Mouse (Mus musculus) embryonic stem cell, embryonic (primary cell): ENCODE measurements at regions not wholly inside any gene's neighbourhood (a gene's known extent, or its start where the extent isn't known, plus 50 kb on each side); places are given as distances from the start of the nearest gene placed in this dataset.

ENCODE experiments used
- CTCF ChIA-PET, 4 experiments: fragments of 300-600 bp in 2 of 4; fragments of 350-600 bp in 2 of 4; sonication (Branson Sonifier 250); formaldehyde crosslinking; loops; one replicate each; lab custom pipeline; 2022; ENCODE audit warnings: inconsistent platforms in 2 of 4; lab: Charles Lee
- POLR2A ChIA-PET, 4 experiments: fragments of 300-600 bp in 2 of 4; fragments of 350-600 bp in 2 of 4; sonication (Branson Sonifier 250); formaldehyde crosslinking; loops; one replicate each; lab custom pipeline; 2022; ENCODE audit warnings: antibody characterized with exemption in 4 of 4, inconsistent platforms in 1 of 4; lab: Charles Lee

DNA sequence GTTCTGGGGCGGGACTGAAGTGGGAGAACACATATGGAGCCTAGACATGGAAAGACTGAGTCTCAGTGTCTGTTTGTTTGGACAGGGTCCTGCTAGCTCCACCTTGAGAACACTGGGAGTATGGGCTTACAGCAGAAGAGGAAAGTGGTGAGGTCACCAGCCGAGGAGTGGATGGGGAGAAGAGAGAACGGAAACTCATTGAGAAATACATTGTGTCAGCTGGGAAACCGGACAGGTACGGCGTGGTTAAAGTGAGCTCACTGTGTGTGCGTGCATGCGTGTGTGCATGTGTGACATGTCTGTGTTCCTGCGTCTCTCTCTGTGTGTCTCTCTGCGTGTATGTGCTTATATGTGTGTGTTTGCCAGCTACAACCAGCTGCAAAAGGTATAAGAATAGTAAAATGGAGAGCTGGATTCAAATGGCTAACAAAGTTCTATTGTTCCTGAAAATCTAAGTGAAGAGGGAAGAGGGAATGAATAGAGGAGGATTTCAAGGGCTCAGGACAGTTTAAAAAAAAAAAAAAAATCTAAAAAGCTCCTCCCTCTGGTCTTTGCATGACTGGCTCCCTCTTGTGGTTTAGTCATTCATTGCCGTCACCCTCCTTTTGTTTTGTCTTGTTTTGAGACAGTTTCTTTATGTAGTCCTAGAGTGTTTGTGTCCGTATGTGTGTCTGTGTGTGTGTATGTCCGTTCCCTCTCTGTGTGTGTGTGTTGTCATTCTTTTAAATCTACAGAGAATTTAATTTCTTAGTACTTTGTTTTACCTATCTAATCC, 52.0 kb upstream of the Ak4 start:
- ChIA-PET CTCF (interaction anchor here (0.5 to 3.2 kb wide), 45 partner anchors 8 to 1727 kb away, joined by 3 to 38 read pairs (median 5); partner anchors contain the start of gene Ak4 (in 1 of the 4)), POLR2A (interaction anchor here (0.6 to 4.7 kb wide), 22 partner anchors 9 to 102 kb away, joined by 3 to 52 read pairs (median 5); partner anchors contain the start of genes Ak4 (in 1 of the 4) and Jak1 (in 1 of the 4))

GRCm38 (mm10) chr4:101365299-101365698, 53.8 kb upstream of the Ak4 start:
- CTCF ChIA-PET = interaction anchor here in 2 of 4 experiments (0.5 to 1.3 kb wide), 4 partner anchors 8 to 300 kb away, joined by 3 to 6 read pairs (median 4); no protein-coding TSS in a partner anchor
- POLR2A ChIA-PET = no interaction called here

DNA sequence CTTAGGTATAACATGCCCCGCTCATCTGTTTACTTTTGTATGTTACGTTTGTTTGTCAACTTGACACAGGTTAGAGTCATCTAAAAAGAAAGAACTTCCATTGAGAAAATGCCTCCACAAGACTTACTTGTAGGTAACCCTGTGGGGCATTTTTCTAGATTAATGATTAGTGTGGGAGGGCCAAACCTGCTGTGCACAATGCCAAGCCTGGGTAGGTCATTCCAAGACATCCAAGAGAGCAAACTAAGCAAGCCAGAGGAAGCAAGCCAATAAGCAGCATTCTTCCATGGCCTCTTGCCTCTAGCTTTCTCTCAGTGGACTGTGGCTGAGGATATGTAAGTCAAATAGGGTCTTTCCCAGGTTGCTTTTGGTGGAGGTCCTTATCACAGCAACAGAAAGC, 54.4 kb upstream of the Ak4 start:
- ChIA-PET POLR2A (interaction anchor here in 1 of 4 experiments (1.0 kb wide), 1 partner anchor 15 kb away, joined by 3 read pairs; no protein-coding TSS in a partner anchor), CTCF (interaction anchor here in 2 of 4 experiments (0.5 to 1.3 kb wide), 3 partner anchors 8 to 299 kb away, joined by 3 to 6 read pairs (median 4); no protein-coding TSS in a partner anchor)

DNA sequence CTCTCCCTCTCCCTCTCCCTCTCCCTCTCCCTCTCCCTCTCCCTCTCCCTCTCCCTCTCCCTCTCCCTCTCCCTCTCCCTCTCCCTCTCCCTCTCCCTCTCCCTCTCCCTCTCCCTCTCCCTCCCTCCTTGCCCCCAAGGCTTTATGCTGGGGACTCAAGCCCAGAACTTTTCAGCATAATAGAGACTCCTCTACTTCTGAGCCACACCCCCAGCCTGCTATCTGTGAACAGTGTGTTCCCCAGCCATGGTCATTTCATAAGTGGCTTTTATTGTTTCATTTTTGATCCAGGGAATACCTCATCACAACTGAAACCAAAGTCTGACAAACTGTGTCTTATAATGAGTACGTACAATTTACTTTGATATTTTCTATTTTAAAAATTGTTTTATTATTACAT, 55.8 kb upstream of the Ak4 start:
- CTCF ChIA-PET = interaction anchor here in 2 of 4 experiments (0.7 to 0.8 kb wide), 3 partner anchors 159 to 195 kb away, joined by 4 to 5 read pairs (median 4); no protein-coding TSS in a partner anchor
- POLR2A ChIA-PET = interaction anchor here in 1 of 4 experiments (1.1 kb wide), 1 partner anchor 9 kb away, joined by 3 read pairs; no protein-coding TSS in a partner anchor

- POLR2A ChIA-PET = interaction anchor here in 2 of 4 experiments (1.0 to 1.1 kb wide), 2 partner anchors 11 to 19 kb away, joined by 3 to 6 read pairs; no protein-coding TSS in a partner anchor
- CTCF ChIA-PET = interaction anchor here (0.6 to 1.2 kb wide), 8 partner anchors 12 to 633 kb away, joined by 3 to 7 read pairs (median 4); no protein-coding TSS in a partner anchor
These were observed 57.3 kb upstream of the Ak4 start for GRCm38 (mm10) chr4:101361779-101362178.

DNA sequence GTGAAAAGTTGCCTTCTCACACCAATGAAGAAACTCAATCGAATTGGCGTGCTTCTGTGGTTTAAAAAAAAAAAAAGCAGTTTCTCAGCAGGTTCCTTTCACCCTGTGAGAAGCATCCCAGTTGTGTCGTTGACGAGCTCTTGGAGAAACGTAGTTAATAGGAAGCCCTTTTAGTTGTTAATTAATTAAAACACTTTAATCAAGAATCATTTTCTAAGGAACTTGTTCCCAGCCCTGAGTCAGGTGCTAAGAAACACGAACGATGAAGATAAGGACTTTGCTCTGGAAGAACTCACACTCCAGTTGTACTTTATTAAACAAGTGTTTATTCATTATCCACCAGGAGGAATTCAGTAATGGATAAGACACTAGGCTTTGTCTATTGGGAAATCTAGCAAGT, 58.8 kb upstream of the Ak4 start:
- POLR2A ChIA-PET = interaction anchor here in 3 of 4 experiments (0.9 to 1.9 kb wide), 7 partner anchors 9 to 287 kb away, joined by 3 to 9 read pairs (median 6); partner anchors contain the start of gene Leprot (in 1 of the 3)
- CTCF ChIA-PET = interaction anchor here in 2 of 4 experiments (0.6 to 1.4 kb wide), 2 partner anchors 10 to 97 kb away, joined by 4 read pairs; no protein-coding TSS in a partner anchor

DNA sequence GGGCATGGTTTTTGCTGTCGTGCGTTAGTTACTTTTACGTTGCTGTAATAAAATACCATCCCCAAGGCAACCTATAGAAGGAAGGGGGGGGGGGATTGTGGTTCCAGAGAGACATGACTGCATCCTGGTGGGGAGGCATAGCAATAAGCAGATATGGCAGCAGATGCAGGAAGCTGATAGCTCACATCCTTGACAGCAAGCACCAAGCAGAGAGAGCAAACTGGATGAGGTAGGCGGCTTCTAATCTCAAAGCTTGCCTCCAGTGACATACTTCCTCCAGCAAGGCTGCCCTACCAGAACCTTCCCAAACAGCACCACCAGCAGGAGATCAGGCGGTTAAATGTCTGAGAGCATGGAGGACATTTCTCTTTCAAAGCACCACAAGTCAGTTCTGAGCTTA, 60.0 kb upstream of the Ak4 start:
- ChIA-PET POLR2A (interaction anchor here in 3 of 4 experiments (0.5 to 6.5 kb wide), 18 partner anchors 8 to 1617 kb away, joined by 3 to 52 read pairs (median 5); partner anchors contain the start of gene Leprot (in 2 of the 3)), CTCF (interaction anchor here (0.5 to 2.8 kb wide), 7 partner anchors 8 to 33 kb away, joined by 3 to 26 read pairs (median 4); no protein-coding TSS in a partner anchor)

GRCm38 (mm10) chr4:101358525-101358924, 60.6 kb upstream of the Ak4 start:
- POLR2A ChIA-PET = interaction anchor here (0.5 to 6.5 kb wide), 21 partner anchors 8 to 1325 kb away, joined by 3 to 52 read pairs (median 6); partner anchors contain the start of gene Leprot (in 2 of the 4)
- CTCF ChIA-PET = interaction anchor here in 3 of 4 experiments (0.9 to 2.8 kb wide), 5 partner anchors 9 to 34 kb away, joined by 3 to 26 read pairs (median 5); no protein-coding TSS in a partner anchor

- CTCF ChIA-PET = interaction anchor here in 3 of 4 experiments (1.0 to 2.8 kb wide), 5 partner anchors 8 to 10 kb away, joined by 3 to 26 read pairs (median 8); no protein-coding TSS in a partner anchor
- POLR2A ChIA-PET = interaction anchor here (0.8 to 6.5 kb wide), 41 partner anchors 8 to 552 kb away, joined by 3 to 52 read pairs (median 5); partner anchors contain the start of gene Leprot (in 2 of the 4)
These were observed 61.2 kb upstream of the Ak4 start for GRCm38 (mm10) chr4:101357923-101358322.

DNA sequence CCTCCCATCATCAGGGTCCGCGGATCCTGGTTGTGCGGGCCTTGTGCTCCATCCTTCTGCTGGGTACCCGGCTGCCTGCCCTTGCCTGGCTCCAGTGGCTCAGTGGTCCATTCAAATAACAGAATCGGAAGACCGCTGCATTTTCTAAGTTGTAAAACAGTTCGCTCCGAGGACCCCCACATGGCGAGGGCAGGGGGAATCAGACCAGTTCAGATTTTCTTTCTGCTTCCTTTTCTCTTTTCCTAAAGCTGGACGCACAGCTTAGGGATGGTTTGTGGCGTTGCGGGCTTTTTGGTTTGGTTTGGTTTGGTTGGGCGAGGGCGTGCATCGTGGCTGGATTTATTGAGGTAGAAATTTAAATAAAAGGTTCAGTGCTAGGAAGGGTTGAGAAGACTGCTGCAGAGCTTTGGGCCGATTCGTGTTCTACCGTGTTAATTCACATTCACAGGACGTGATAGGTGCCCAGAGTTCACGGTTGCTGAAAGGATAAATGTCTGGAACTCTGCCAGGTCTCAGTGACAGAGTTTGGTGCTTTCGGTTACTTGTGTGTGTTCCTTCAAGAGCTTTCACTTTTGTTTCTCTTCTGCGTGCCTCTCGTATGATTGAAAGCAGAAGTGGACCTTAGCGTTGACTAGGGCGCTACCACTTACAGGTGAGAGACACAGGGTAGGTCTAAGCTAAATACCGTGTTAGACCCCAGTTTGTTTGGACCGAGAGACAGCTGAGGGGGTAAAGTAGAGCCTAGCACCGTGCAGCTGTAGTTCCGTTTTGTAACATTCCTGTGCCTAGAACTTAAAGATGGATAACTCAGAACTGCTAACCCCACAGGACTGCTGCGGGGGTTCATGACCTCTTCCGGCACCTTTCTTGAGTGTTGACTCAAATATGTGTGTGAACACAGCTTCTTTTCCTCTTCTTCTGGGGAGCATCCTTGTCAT, 61.9 kb upstream of the Ak4 start:
- ChIA-PET POLR2A (interaction anchor here (0.5 to 6.5 kb wide), 58 partner anchors 8 to 583 kb away, joined by 3 to 52 read pairs (median 4); partner anchors contain the start of genes Leprot (in 3 of the 4) and Jak1 (in 1 of the 4)), CTCF (interaction anchor here (0.5 to 2.8 kb wide), 7 partner anchors 8 to 540 kb away, joined by 3 to 26 read pairs (median 5); no protein-coding TSS in a partner anchor)

DNA sequence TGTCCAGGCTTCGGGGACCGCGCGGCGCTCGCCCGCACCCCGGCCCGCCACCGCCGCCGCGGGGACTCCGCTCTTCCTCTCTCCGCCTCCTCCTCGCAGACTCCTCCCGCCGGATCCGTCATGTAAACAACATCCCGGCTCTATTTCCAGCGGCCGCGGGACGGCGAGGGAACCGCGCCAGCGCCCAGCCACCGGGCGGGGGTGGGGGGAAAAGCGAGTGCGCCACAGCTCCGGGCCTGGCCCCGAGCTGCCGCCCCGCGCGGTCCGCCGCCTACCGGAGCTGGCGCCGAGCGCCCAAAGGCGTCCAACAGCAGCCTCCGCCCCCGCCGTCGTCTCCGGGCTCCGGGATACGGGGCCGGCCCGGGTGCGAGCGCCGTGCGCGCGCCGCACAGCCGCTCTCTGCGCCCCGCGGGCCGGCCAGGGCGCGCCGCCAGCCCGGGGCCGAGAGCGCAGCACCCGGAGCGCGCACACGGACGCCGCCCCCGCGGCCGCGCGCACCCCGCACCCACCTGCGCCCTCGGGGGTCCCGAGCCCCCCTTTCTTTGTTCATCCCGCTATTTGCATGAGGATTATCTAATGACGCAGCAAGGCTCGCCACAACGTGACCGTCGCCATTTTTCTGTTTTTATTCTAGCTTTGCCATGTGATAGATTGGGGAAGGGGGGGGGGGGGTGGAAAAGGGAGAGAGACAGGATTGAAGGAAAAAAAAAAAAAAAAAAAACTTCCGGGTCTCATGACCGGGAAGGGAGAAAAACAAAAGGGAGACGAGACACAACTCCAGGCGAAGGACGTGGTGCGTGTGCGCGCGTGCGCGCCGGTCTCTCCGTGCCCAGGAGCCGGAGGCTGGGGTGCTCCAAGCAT, 62.8 kb upstream of the Ak4 start:
- CTCF ChIA-PET = interaction anchor here in 3 of 4 experiments (0.6 to 2.8 kb wide), 5 partner anchors 9 to 12 kb away, joined by 3 to 26 read pairs (median 4); no protein-coding TSS in a partner anchor
- POLR2A ChIA-PET = interaction anchor here (0.5 to 6.5 kb wide), 53 partner anchors 9 to 876 kb away, joined by 3 to 52 read pairs (median 5); partner anchors contain the start of genes Leprot (in 2 of the 4) and Jak1 (in 1 of the 4)

GRCm38 (mm10) chr4:101355431-101356092, 63.5 kb upstream of the Ak4 start:
- ChIA-PET CTCF (interaction anchor here in 2 of 4 experiments (1.2 to 1.5 kb wide), 2 partner anchors 12 to 102 kb away, joined by 3 read pairs; no protein-coding TSS in a partner anchor), POLR2A (interaction anchor here (0.8 to 6.5 kb wide), 23 partner anchors 11 to 292 kb away, joined by 3 to 52 read pairs (median 5); partner anchors contain the start of genes Leprot (in 2 of the 4) and Jak1 (in 1 of the 4))

- ChIA-PET CTCF (interaction anchor here in 3 of 4 experiments (0.6 to 1.5 kb wide), 4 partner anchors 13 to 874 kb away, joined by 3 to 6 read pairs (median 4); no protein-coding TSS in a partner anchor), POLR2A (interaction anchor here (0.6 to 6.5 kb wide), 26 partner anchors 8 to 1303 kb away, joined by 3 to 52 read pairs (median 4); partner anchors contain the start of gene Leprot (in 2 of the 4))
These were observed 64.1 kb upstream of the Ak4 start for GRCm38 (mm10) chr4:101354951-101355350.

DNA sequence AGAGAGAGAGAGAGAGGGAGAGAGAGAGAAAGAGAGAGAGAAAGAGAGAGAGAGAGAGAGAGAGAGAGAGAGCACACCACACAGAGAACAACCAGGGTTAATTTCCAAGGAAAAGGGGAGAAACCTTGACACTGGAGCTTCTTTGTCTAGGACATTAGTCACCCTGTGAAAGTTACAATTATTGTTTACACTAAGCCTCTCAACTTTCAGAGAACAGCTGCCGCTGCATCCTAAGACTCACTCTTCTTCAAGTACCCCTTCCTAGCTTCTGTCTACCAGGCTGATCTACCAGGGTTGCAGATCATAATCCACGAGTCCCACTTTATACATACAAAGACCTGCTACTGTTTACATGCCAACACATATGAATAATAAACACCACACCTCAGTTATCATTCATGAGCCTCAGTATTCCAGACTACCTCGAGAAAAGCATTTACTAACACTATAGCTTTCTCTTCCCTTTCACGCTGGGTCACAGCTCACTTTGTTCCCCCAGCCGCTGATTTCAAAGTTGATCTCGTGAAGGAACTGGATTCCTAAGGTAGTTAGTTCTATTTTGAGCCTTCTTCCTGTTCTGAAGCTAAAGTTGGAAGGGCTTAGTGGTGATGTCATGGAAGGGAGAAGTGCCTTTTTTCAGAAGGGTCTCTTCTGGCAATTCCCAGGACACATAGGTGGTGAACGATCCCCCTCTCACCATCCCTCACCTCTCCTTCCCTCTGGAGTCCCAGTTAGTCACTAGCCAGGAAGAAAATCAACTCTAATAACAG, 64.8 kb upstream of the Ak4 start:
- ChIA-PET POLR2A (interaction anchor here (0.6 to 6.5 kb wide), 31 partner anchors 9 to 1304 kb away, joined by 3 to 52 read pairs (median 4); partner anchors contain the start of genes Ak4 (in 1 of the 4), Jak1 (in 1 of the 4) and Leprot (in 1 of the 4)), CTCF (interaction anchor here (0.6 to 1.6 kb wide), 6 partner anchors 13 to 875 kb away, joined by 3 to 7 read pairs (median 6); no protein-coding TSS in a partner anchor)
